Mouse (Mus musculus) T-helper 1 cell (primary cell): ENCODE measurements around the gene Olfr52.
"Not testable (repeated sequence)": the region's sequence is repeated elsewhere in the genome, so short reads cannot be mapped to it uniquely, and the experiment has no call there.

Experiments
- in situ Hi-C: fragments of 300-600 bp; cut with MboI, MseI; formaldehyde crosslinking; loops from one replicate; pipeline ENCODE4 v1.15.1; 2025; ENCODE audit warnings: high pct_unique_total_duplicates

Olfr52 gene

GRCm38 (mm10) chr2:86185583-86185982 lies at the start of gene Olfr52:
Olfr52 (minus strand) TSS chr2:86185683.
- in situ Hi-C loops: no loop called here

DNA sequence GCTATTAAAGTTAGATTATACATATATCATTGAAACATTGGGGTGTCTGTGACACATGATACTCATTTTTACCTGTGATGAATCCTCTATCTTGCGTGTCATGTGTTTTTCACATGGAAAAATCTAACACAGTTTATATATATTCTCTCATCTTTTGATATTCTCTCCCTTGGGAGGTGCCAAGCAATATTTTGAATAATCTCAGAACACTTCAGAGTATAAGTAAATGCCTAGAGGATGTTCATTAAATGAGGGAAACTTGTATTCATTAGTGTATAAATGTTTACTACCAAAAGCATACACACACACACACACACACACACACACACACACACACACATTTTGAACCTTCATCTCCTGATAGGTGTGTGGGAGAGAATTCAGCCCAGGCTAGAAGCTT lies 45.8 kb upstream of the Olfr52 start, which contains the start of gene Olfr1047:
Olfr1047 (minus strand) TSS at position 101 of the 400 bp plus-strand sequence.
- in situ Hi-C loops: no loop called here

DNA sequence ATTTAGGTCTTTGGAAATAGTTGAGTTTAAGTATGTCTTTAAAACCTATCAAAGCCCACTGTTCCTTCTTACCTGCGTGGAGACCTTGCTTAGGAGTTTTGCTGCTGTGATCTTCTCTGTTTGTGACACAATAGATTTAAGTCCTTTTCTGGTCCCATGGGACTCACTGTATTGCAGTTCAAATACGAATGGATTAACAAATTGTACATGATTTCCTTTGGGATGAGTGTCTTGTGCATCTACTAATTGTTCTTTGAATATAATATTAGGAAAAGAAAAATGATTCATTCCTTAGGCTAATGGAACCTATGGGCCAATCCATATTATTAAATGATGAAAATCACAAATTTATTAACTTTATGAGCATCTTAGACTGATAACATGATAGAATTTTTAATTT lies 33.7 kb upstream of the Olfr52 start, which contains the start of gene Olfr1046:
Olfr1046 (minus strand) TSS at position 101 of the 400 bp plus-strand sequence.
- in situ Hi-C loops: no loop called here

DNA sequence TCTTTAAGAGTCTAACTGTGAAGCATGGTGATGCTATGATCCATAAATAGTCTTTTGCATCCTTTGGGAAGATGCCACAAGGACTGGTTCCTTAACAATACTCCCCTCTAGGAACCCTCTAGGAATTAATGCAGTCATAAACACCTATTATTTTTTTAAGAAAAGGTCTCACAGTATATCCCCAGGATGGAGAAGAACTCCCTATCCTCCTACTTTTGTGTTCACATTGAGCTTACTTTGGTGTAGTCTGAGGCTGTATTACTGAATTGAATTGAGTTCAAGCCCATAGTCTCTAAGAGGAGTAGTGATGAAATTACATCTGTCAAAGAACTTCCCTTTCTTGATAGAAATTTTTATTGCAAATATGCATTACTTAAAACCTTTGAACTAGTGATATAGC lies 17.4 kb upstream of the Olfr52 start, which contains the start of gene Olfr1045:
Olfr1045 (minus strand) TSS at position 101 of the 400 bp plus-strand sequence.
- in situ Hi-C loops: no loop called here

DNA sequence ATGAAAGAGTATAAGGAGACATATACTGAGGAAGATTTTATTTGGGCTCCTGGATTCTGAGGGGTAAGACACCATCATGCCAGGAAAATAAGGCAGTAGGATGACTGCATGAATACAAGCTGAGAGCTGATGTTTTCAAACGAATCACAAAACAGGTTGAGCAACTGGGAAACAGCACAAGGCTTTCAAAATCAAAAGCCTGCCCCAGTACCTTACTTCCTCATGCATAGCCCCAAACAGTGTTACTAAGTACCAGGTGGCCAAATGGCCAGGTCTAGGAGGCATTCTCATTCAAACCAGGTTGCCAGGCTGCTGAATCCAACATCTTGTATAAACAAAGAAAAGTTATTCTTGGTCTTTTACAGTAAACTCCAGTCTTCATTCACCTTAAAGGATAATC lies 10.4 kb upstream of the Olfr52 start:
- in situ Hi-C loops: no loop called here

DNA sequence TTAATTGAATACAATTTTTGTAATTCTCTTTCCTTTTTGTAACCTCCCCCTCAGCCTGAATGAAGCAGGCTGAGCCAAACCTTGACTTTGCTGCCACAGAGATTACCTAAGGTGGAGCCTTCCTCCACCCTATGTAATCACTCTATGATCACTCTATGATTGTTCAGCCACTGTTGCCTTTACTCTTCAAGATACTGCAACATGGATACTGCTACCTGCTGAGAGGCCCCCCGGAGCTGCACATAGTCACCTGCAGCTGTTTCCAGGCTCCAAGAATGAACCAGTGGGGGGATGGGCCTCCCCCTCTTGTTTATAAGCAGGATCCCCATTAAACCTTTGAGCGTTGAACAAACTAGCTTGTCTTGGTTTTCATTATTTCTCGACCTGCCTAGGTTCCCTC lies 5.5 kb downstream of the Olfr52 start:
- in situ Hi-C loops: no loop called here

DNA sequence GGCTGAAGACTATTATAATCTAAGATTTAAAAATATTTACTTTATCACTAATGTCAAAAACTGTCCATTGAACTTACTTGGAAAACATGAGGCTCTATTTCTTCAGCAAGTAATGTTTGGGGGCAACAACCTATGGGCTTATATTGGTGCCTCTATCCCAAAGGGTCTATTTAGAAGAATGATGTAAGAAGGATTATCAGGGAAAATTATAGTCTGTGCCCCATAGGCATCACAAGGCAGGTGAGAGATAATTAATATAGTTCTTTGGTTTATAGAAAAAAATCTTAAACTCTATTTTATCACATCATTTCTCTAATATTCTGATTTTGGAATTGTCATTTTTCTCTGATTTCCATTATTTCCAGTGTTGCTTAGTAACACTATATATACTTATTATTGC lies 7.8 kb downstream of the Olfr52 start, which contains the start of gene Olfr1044:
Olfr1044 (minus strand) TSS at position 101 of the 400 bp plus-strand sequence.
- in situ Hi-C loops: no loop called here

DNA sequence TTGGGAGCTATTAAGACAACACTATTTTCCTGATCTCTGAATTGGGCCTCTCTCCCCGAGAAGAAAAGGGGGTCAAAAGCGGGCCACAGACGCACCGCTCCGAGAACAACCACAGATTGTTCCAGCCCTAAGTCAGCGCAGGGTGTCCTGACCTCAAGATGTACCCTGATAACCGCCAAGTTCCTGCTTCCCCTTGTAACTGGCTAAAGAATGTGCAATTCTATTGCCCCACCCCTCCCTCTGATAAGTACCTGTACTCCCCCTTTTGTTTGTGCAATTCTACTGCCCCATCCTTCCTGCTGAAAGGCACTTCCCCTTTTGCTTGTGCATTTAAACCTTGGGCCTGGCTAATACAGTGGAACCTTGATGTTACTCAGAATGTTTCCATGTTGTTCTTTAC lies 10.1 kb downstream of the Olfr52 start:
- in situ Hi-C loops: not testable (repeated sequence)

DNA sequence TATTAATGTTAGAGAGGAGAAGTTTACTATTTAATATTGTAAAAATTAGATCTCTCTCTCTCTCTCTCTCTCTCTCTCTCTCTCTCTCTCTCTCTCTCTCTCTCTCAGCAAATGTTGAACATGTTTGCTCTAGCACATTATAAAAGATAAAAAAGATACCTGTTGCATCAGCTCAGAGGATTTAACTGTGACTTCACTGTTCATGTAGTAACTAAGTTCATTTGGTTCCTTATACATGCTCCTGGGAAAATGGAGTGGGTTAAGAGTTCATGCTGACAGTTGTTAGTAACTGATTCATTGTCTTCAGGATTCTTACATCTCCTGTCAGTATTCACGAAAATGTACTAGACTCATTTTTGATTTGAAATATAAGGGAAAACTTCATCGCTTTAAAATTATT lies 18.1 kb downstream of the Olfr52 start, which contains the start of gene Olfr1043:
Olfr1043 (minus strand) TSS at position 101 of the 400 bp plus-strand sequence.
- in situ Hi-C loops: no loop called here

DNA sequence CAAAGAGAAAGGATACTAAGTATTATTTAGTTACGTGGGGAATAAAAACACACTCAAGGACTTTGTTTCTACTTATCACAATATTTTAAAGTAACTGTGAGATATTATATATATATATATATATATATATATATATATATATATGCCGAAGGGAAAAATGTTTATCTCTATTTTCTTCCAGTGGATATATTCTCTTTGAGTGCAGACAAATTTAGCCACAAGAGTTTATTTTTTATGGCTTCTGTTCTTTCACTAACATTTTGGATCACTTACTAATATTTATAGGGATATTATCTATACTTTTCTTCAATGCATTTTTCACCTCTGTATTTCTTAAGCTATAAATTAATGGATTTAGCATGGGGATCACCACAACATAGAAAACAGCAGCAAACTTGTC lies 23.7 kb downstream of the Olfr52 start, which contains the start of gene Olfr1042:
Olfr1042 (minus strand) TSS at position 101 of the 400 bp plus-strand sequence.
- in situ Hi-C loops: no loop called here

GRCm38 (mm10) chr2:86146632-86147031 lies 38.9 kb downstream of the Olfr52 start, which contains the start of gene Olfr1040:
Olfr1040 (minus strand) TSS chr2:86146732.
- in situ Hi-C loops: no loop called here

- in situ Hi-C loops: no loop called here
Observed at GRCm38 (mm10) chr2:86135828-86136227, 49.7 kb downstream of the Olfr52 start, which contains the start of gene Olfr1039. Olfr1039 (minus strand) TSS chr2:86135928.
